Mouse (Mus musculus) naive thymus-derived CD4-positive, alpha-beta T cell, adult 2 months (primary cell): ENCODE results near the gene Ccdc159.

ENCODE experiments used
- DNase-seq: peaks from one replicate; pipeline ENCODE4 v3.0.0-alpha.2; 2011; ENCODE audit warnings: low read depth

The Ccdc159 gene

DNA sequence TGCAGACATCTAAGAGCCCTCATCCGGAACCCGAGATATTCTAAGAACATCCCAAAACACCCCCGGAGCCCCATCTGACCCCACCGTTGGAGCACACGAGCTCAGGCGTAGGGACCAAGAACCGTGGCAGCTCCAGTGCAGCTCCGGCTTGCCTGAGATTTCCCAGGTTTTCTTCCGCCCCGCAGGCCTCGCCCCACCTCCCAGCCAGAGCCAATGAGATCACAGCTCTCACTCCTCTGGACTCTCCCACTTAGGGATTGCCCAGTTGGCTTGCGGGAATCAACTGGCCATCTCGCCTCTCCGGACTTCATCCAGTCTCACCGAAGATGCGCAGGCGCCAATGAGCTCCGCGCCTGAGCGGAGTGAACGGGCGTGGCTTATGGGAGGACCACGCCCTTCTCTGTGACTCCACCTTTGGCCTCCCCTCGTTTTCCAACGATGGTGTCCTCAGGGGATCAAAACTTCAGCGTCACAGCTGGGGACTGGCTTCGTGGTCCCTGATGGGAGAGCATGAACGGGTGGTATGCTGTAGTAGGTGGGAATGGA lies at the start of gene Ccdc159, which contains the start of gene Tmem205:
Gene Ccdc159 (plus strand): TSS at position 264 of the 546 bp plus-strand sequence.
Gene Tmem205 (minus strand): TSS at position 349 of the 546 bp plus-strand sequence.
- DNase-seq = no peak

DNA sequence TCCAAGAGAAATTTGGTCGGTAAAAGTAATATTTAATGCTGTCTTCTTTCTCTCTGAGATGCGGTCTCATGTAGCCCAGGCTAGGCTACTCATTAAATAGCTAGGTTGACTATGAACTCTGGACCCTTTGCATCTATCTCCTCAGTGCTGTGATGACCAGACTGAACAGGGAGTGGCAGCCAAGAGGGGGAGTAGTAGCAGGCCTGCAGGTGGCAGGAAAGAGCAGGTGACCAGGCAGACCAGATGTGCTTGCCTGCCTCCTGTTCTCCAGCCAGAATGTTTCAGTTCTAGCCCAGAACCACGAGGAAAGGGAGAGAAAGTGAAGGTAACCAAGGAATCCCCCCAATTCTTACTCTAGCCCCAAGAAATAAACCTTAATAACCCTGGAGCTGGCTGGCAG lies 38.0 kb upstream of the Ccdc159 start:
- peak; percentile 31 for DNase-seq

DNA sequence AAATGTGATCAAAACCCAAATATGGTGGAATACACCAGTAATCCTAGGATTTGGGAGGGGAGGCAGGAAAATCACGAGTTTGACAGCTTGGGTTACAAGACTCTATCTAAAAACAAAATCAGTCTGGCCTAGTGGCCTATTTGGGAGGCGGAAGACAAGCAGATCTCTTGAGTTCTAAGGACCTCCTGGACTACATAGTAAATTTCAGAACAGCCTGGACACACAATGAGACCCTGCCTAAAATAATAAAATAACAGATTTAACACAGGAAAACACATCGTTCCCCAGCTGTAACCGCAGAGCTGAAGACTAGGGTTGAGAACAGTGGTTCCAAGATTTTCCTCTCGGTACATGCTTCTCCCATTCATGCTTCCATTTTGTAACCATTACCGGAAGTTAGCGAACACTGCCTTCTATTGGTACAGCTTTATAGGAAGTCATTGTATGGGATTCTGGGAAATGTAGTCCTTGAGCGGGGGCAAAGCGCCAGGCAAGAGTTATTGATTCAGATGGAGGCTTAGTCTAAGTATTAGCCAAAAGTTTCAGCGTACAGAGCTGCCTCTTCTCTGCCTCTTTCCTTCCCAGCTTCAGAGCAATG lies 25.9 kb upstream of the Ccdc159 start:
- peak; percentile 75 for DNase-seq

- DNase-seq = no peak
These were observed 23.2 kb upstream of the Ccdc159 start for GRCm38 (mm10) chr9:21904031-21904430.

DNA sequence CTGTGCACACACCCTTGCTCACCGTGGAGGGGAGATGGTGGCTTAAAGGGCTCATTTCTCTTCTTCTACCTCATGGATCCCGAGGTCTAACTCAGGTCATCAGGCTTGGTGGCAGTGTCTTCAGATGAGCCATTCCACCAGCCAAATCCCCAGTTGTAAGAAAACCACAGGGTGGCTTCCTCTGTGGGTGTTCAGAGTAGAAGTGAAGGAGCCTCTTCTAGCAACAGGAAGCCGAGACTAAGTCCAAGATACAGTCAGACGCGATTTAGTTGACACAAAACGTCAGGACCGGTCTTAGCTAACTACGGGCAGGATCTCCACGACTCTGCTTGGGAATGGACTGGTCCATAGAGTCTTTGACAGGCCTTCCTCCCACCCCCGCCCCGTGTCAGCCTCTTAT lies 19.1 kb upstream of the Ccdc159 start:
- DNase-seq = peak; percentile 54

DNA sequence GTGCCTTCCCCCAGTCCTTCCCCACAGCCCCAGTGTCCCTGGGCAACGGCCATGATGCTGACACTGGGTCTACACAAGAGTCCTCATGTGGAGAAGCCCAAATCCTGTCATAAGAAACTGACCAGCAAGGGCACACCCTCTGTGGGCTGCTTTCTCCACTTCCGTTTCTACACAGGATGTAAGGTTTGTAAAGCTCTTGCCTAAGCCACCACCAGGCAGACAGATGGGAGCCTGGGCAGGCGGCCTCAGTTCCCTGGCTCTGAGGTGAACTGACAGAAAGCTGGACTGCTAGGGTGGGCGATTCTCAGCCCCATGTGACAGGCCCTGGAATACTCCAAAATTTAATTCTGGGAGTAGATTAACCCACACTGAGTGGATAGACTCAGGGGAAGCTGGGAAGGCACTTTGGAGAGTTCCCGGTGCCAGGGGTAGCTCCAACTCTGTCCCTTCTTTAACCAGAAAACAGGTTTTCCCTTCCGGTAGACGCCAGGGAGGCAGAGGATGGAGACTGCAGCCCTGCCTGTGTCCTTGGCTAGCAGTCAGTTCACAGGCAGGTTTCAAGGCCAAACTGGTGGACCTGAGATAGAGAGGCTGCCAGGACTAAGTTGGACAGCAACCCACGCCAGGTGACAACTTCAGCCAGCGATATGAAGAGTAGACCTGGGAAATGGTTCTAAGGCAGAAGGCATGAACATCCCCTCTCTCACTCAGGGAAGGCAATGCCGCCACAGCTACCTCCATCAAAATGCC lies 17.6 kb upstream of the Ccdc159 start:
- DNase-seq = peak; percentile 33

DNA sequence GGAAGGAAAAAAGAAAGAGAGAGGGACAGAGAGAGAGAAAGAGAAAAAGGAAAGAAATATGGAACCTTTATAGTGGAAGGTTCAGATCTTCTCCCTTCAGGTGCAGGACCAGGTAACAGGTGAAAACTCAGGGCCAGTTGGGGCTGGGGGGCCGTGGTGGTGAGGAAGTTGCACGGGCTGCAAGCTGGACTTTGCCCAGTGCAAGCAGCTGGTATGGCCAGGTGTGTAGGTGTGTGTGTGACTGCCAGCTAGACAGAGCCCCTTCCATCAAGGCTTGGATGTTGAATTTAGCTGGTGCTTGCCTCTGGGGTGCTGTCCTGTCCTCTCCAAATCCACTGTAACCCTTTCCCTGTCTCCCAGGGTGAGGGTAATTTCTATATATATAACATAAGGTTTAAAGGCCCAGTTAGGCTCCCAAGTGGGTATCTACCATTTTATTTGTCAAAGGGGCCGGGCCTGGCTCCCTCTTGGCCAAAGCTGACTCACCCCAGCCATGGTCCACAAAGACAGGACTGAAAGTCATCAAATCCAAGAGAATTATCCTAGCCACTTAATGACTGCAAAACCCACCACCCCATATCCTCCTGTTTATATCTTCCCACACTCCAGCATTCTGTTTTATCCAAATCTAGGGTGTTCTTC lies 10.3 kb upstream of the Ccdc159 start:
- no peak for DNase-seq

GRCm38 (mm10) chr9:21917493-21918034 lies 9.7 kb upstream of the Ccdc159 start:
- no peak for DNase-seq

- peak; percentile 96 for DNase-seq
These were observed 9.2 kb upstream of the Ccdc159 start, which contains the start of gene Rab3d for GRCm38 (mm10) chr9:21918035-21918592. Gene Rab3d, minus strand, starts transcription at chr9:21918192.

GRCm38 (mm10) chr9:21918692-21919384 lies 8.4 kb upstream of the Ccdc159 start:
- no peak for DNase-seq

- DNase-seq = no peak
These were observed 4.2 kb upstream of the Ccdc159 start for GRCm38 (mm10) chr9:21923036-21923435.

DNA sequence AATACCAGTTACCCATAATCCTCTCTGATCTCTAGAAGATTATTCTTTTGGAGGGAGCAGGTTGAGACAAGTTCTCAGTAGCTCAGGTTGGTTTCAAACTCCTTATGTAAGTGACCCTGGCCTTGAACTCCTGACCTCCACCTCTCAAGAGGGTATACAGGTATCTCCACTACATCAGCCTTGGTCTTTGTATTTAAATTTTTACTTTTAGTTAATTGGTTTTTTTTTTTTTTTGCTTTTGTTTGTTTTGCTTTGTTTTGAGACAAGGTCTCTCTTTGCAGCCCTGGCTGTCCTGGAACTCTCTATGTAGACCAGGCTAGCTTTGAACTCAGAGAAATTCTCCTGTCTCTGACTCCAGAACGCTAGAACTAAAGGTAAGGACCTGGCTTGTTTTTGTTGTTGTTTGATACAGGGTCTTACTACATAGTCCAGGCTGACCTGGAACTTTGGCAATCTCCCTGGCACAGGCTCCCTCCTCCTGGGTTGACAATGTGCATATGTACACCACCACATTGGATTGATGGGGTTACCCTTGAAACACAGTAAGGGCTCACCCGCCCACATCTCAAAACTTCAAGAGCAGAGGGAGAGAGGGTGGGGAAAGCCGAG lies 3.7 kb upstream of the Ccdc159 start:
- no peak for DNase-seq

GRCm38 (mm10) chr9:21924099-21924493 lies 3.2 kb upstream of the Ccdc159 start:
- no peak for DNase-seq

DNA sequence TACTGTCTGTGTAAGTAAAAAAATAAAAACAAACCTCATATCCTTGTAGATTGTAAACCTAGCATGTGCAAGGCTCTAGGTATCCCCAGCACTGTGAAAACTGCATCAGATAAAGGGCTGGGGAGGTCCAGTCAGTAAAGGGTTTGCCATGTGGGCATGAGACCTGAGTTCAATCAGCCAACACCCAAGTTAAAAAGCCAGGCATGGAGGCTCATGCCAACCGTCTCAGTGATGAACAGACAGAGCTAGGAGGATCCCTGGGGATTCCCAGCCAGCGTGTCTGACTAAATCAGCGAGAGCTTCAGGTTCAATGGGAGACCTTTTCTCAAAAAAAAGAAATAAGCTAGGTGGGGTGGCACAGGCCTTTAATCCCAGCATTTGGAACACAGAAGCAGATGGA lies 2.2 kb upstream of the Ccdc159 start:
- no peak for DNase-seq

DNA sequence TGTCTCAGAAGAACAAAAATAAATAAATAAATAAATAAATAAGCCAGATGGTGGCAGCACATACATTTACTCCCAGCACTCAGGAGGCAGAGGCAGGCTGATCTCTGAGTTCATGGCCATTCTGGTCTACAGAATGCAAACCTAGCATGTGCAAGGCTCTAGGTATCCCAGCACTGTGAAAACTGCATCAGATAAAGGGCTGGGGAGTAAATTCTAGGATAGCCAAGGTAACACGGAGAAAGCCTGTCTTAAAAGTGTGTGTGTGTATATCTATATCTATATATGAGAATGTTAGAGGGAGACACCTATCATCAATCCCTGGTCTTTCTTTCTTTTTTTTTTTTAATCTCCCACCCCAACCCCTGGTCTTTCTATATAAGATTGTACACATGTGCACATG lies 1.8 kb upstream of the Ccdc159 start:
- DNase-seq = no peak

DNA sequence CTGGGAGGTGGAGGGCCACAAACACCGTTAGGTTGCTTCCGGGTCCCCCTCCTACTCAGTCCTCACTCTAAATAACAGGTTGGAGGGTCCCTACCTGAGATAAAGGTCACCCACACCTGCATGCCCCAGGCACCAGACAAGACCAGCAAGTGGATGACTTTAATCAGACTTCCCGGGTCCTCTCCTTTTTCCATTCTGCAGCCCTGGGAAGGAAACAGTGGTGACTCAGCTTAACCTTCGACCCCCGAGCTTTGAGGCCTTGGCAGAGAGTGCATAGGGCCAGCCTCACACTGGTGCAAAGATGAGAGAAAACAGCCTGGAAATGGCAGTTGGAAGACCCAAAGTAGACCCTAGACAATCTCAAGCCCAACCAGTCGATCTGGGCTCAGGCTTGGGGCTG lies 1.1 kb upstream of the Ccdc159 start:
- DNase-seq = no peak

DNA sequence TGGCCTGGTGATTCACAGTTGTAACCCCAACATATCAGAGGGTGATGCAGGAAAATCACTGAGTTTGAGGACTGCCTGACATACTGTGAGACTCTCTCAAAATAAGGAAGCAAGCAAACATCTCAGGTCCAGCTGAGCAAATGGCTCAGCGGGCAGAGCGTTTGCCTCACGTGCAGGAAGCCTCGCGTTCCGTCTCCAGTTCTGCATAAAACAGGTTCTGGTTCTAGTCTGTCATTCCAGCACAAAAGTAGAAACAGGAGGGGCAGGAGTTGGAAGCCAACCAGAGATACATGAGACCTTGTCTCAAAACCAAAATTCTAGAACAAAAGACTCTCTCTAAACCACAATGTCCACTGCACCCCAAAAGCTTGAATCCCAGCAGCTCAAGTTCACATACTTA lies 487 bp upstream of the Ccdc159 start:
- no peak for DNase-seq

GRCm38 (mm10) chr9:21929208-21929607 lies 1.9 kb downstream of the Ccdc159 start:
- no peak for DNase-seq

GRCm38 (mm10) chr9:21932006-21932405 lies 4.7 kb downstream of the Ccdc159 start:
- DNase-seq = no peak

GRCm38 (mm10) chr9:21932445-21933137 lies 5.3 kb downstream of the Ccdc159 start:
- no peak for DNase-seq

DNA sequence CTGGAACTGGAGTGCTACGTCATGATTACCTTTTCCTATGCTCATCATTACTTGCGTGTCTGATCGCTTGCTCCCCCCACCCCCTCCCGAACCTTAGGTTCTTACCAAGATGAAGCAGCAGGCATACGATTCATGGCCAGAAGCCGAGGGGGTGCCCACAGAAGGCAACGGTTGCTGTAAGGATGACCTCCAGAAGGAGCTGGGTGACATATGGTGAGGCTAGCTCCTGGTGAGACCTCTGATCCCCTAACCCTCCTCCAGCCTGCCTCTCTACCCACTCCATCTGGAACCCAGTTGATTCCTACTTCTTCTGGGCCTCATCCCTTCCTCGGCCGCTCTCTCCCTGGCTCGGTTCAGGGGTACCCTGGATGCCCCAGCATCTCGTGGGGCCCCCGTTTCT lies 6.8 kb downstream of the Ccdc159 start:
- no peak for DNase-seq
